Mouse (Mus musculus) myocyte (in vitro differentiated cells): Measurements from ENCODE around the gene Vsir. TPM values are rescaled to one million over a fixed set of nuclear protein-coding genes. Genes with fewer than 3 reads are reported as not detected.

Experiments
- H3K27me3 ChIP-seq: one replicate; pipeline ENCODE4 v1.6.1; 2011; ENCODE audit not compliant: control insufficient read depth, insufficient read depth, insufficient read length
- H3K36me3 ChIP-seq: one replicate; pipeline ENCODE4 v1.6.1; 2011; ENCODE audit not compliant: control insufficient read depth, insufficient read depth
- H3K4me2 ChIP-seq: one replicate; pipeline ENCODE4 v1.6.1; 2011; ENCODE audit warnings: low read depth, control low read depth
- H3K4me3 ChIP-seq: one replicate; pipeline ENCODE4 v1.5.1; 2011; ENCODE audit warnings: mild to moderate bottlenecking, control low read depth, moderate library complexity
- H3K79me2 ChIP-seq: one replicate; pipeline ENCODE4 v1.6.1; 2011; ENCODE audit not compliant: control insufficient read depth, insufficient read depth
- H3ac ChIP-seq: one replicate; pipeline ENCODE4 v1.6.1; 2011; ENCODE audit not compliant: control insufficient read depth, insufficient read length
- CEBPB ChIP-seq: IDR thresholded peaks from 2 replicates; pipeline ENCODE4 v1.6.1; 2011; ENCODE audit warnings: mild to moderate bottlenecking, moderate library complexity; ENCODE audit not compliant: poor library complexity, insufficient read depth, severe bottlenecking
- E2F4 ChIP-seq: IDR thresholded peaks from one replicate; pipeline ENCODE4 v1.6.1; 2011; ENCODE audit warnings: mild to moderate bottlenecking, control low read depth, moderate library complexity; ENCODE audit not compliant: insufficient read depth
- MAX ChIP-seq: IDR thresholded peaks from one replicate; pipeline ENCODE4 v1.6.1; 2011; ENCODE audit warnings: low read depth, mild to moderate bottlenecking, control low read depth
- MYOD1 ChIP-seq, 3 experiments: IDR thresholded peaks; one replicate each; pipeline ENCODE4 v1.6.1; 2011; ENCODE audit warnings: control low read depth in 2 of 3, low read depth in 2 of 3, mild to moderate bottlenecking in 2 of 3, moderate library complexity in 1 of 3; ENCODE audit not compliant: insufficient read length in 2 of 3, control insufficient read depth in 1 of 3
- MYOG ChIP-seq, 3 experiments: IDR thresholded peaks; one replicate each; pipeline ENCODE4 v1.6.1; 2011; ENCODE audit warnings: control low read depth in 2 of 3, low read depth in 2 of 3, mild to moderate bottlenecking in 2 of 3; ENCODE audit not compliant: insufficient read length in 2 of 3, control insufficient read depth in 1 of 3, insufficient read depth in 1 of 3
- POLR2A ChIP-seq: IDR thresholded peaks from one replicate; pipeline ENCODE4 v1.6.1; 2011; ENCODE audit warnings: low read depth, mild to moderate bottlenecking, control low read depth, moderate library complexity; ENCODE audit not compliant: insufficient read length
- POLR2AphosphoS2 ChIP-seq: IDR thresholded peaks from one replicate; pipeline ENCODE4 v1.6.1; 2011; ENCODE audit warnings: low read depth, control low read depth; ENCODE audit not compliant: insufficient read length
- REST ChIP-seq: IDR thresholded peaks from one replicate; pipeline ENCODE4 v1.6.1; 2011; ENCODE audit warnings: mild to moderate bottlenecking, control low read depth, moderate library complexity; ENCODE audit not compliant: insufficient read depth, insufficient read length
- SRF ChIP-seq: IDR thresholded peaks from one replicate; pipeline ENCODE4 v1.6.1; 2011; ENCODE audit warnings: low read depth; ENCODE audit not compliant: control insufficient read depth, insufficient read length
- TCF12 ChIP-seq: IDR thresholded peaks from one replicate; pipeline ENCODE4 v1.6.1; 2011; ENCODE audit warnings: mild to moderate bottlenecking, control low read depth; ENCODE audit not compliant: poor library complexity, insufficient read depth, severe bottlenecking
- TCF3 ChIP-seq: IDR thresholded peaks from one replicate; pipeline ENCODE4 v1.6.1; 2011; ENCODE audit warnings: low read depth, control low read depth; ENCODE audit not compliant: insufficient read length
- USF1 ChIP-seq: IDR thresholded peaks from one replicate; pipeline ENCODE4 v1.6.1; 2011; ENCODE audit warnings: low read depth, mild to moderate bottlenecking, control low read depth, moderate library complexity
- polyA plus RNA-seq: library from polyadenylated mRNA; unstranded; fragments of >200 nt; fragmentation: generic; extraction: Trizol; gene quantifications from one replicate; pipeline ENCODE4 v1.2.1, GENCODE M21; 2012; ENCODE audit warnings: missing spikeins

The Vsir gene
- polyA plus RNA-seq, 1 experiment: 5.3 TPM

DNA sequence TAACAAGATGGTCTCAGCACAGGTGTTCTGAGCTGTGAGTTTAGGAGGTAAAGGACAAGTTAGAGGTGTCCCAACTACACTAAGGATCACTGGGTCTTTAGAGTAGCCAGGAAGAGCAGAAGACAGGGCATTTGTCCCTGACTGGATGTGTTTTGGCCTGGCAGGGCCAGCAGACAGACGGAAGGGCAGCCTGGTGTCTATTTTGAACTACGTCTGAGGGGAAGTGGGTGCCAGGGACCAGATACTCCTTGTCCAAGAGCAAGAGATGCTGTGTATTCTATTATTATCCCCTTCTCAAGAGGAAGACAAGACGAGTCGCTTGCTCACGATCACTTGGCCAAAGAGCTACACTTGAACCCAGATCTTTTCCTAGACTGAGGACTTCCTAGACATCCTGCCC is 33.0 kb upstream of the Vsir start:
- Histone ChIP-seq H3ac (no peak overlapping the region), H3K27me3 (no peaks in the 10 kb centered on the region), H3K36me3 (no peaks in the 10 kb centered on the region), H3K79me2 (no peaks in the 10 kb centered on the region), H3K4me2 (no peak overlapping the region), H3K4me3 (no peak overlapping the region)
- TF ChIP-seq E2F4 (no peak), SRF (no peak), POLR2AphosphoS2 (no peak), TCF3 (no peak), MAX (no peak), USF1 (no peak)

DNA sequence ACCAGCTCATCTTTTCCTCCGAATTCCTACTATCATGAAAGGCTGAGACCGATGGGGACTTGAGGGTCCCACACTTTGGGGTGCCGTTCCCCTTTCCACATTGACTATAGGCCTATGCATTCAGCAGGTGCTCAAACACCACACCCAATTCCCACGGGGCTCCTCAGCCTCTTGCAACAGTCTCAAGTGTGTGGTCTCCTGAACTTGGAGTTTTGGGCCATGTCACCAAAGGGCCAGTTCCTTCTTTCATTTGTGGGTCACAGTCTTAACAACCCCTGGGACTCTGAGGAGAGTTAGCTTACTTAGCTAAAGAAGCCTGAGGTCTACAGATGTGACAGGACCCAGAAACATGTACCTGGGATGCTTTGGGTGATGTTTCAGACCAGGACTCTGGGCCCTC is 30.5 kb upstream of the Vsir start:
- Histone ChIP-seq H3K36me3 (no peaks in the 10 kb centered on the region), H3K4me2 (no peak overlapping the region), H3K27me3 (no peaks in the 10 kb centered on the region), H3ac (no peak overlapping the region), H3K4me3 (no peak overlapping the region), H3K79me2 (no peaks in the 10 kb centered on the region)
- TF ChIP-seq USF1 (no peak), TCF3 (no peak), POLR2AphosphoS2 (no peak), MYOD1 (IDR thresholded peaks at IDR 0.05; ENCODE audit: control insufficient read depth in 1 of 3, insufficient read length in 2 of 3, low read depth in 2 of 3) (no peak), MYOG (IDR thresholded peaks at IDR 0.05; ENCODE audit: control insufficient read depth in 1 of 3, insufficient read depth in 1 of 3, insufficient read length in 2 of 3, low read depth in 2 of 3) (no peak), SRF (no peak), TCF12 (no peak), REST (no peak), POLR2A (no peak), MAX (no peak), CEBPB (no peak), E2F4 (no peak)

DNA sequence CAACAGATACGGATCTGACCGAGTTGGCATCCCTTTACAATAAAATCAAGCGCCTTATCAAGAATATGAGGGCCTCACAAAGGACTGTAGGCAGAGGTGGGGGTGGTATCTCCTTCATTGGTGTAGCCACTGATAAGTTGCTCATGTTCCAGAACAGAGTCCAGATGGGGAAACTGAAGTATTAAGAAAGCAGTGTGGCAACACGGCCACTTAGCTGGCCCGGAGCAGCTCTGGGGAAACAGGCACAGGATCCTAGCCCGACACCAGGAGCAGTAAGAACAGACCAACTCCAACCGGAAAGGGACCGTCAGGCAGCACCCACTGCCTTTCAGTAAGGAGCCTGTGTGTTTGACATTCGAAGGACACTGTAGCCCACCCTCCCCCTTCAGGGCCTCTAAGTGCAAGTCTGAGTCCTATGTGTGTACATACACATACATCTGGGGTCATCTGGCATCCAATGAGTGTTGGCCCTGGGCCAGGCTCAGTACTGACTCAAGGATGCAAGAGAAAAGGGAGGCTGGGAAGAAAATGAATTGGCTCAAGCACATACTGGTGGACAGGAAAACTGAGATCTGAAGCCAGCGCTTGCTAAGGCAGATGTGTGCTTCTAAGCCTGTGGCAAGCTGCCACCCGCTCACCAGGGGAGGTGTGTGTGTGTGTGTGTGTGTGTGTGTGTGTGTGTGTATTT is 17.5 kb upstream of the Vsir start:
- Histone ChIP-seq H3K79me2 (no peaks in the 10 kb centered on the region), H3K4me3 (no peak overlapping the region), H3K36me3 (no peaks in the 10 kb centered on the region), H3ac (no peak overlapping the region), H3K4me2 (no peak overlapping the region), H3K27me3 (peaks cover 33% of the 10 kb centered on the region)
- TF ChIP-seq POLR2AphosphoS2: no peak
- TF ChIP-seq SRF: no peak
- no peak for TF ChIP-seq E2F4
- TF ChIP-seq POLR2A: no peak
- TF ChIP-seq MYOG (IDR thresholded peaks at IDR 0.05; ENCODE audit: control insufficient read depth in 1 of 3, insufficient read depth in 1 of 3, insufficient read length in 2 of 3, low read depth in 2 of 3): no peak
- TF ChIP-seq REST: no peak

DNA sequence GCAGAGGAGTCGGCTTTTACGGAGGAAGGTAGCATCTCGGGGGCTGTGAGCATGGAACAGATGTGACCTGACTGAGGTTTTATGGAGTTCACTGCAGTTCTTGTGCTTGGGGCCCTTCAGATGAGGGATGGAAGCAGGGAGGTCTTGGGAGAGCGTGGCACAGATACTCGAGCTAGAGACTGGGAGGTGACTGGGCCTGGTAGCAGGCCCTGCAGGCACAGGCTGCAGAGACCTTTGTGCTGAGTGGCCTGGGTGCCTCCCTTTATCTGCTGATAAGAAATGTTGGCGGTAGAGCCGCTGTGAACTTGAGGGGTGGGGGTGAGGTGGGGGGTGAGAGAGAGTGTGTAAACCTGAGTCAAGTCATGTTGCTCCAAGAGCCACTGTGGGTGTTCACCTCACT is 12.1 kb upstream of the Vsir start:
- H3K79me2 ChIP-seq: no peaks in the 10 kb centered on the region
- TF ChIP-seq REST: no peak
- no peak for TF ChIP-seq TCF3
- TF ChIP-seq USF1: no peak
- TF ChIP-seq SRF: no peak
- no peak for TF ChIP-seq POLR2AphosphoS2
- TF ChIP-seq E2F4: no peak
- no peak overlapping the region for H3K4me3 ChIP-seq
- H3K27me3 ChIP-seq: peaks cover 43% of the 10 kb centered on the region
- H3K36me3 ChIP-seq: no peaks in the 10 kb centered on the region
- no peak overlapping the region for H3ac ChIP-seq
- H3K4me2 ChIP-seq: no peak overlapping the region

DNA sequence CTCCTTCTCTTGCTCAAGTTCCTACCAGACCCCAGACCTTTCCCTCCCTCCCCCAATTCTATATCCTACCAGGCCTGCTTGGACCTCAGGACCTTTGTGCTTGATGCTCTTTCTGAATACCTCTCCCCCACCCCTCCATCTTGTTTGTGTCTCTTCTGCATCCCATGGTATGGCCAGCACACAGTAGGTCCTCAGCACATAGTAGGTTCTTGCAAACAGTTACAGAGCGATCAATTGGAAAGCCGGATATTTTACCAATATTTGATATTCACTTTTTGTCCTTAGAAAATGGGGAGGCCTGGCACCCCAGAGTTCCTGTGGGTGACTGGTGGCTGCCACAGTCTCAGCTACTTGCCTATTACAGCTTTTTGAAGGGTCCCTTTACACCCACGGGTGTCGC is 11.6 kb upstream of the Vsir start:
- Histone ChIP-seq H3K79me2 (no peaks in the 10 kb centered on the region), H3K4me2 (no peak overlapping the region), H3K27me3 (peaks cover 43% of the 10 kb centered on the region), H3K4me3 (no peak overlapping the region), H3ac (no peak overlapping the region), H3K36me3 (no peaks in the 10 kb centered on the region)
- TF ChIP-seq SRF (no peak), MYOD1 (IDR thresholded peaks at IDR 0.05; ENCODE audit: control insufficient read depth in 1 of 3, insufficient read length in 2 of 3, low read depth in 2 of 3) (no peak), TCF3 (no peak), E2F4 (no peak), REST (no peak), MYOG (IDR thresholded peaks at IDR 0.05; ENCODE audit: control insufficient read depth in 1 of 3, insufficient read depth in 1 of 3, insufficient read length in 2 of 3, low read depth in 2 of 3) (no peak), CEBPB (no peak), POLR2AphosphoS2 (no peak), USF1 (no peak), POLR2A (no peak), TCF12 (no peak), MAX (no peak)
